Mouse (Mus musculus) adipose tissue, adult 10 weeks (tissue): Measurements from ENCODE around the gene Dnajc21. TPM values are rescaled to one million over a fixed set of nuclear protein-coding genes. Genes with fewer than 3 reads are reported as not detected.

Experiments
- polyA plus RNA-seq: library from polyadenylated mRNA; stranded (reverse); fragments of 350-450 nt; fragmentation: Illumina TruSeq; extraction: RNeasy Lipid Tissue Mini Kit (QIAGEN cat#74804); gene quantifications from one replicate; pipeline ENCODE4 v1.2.3, GENCODE M21; 2014; ENCODE audit warnings: low read depth, low replicate concordance

Dnajc21 gene
- polyA plus RNA-seq, result 26.7 TPM

GRCm38 (mm10) chr15:10470151-10470831 lies at the start of gene Dnajc21:
Gene Dnajc21 (minus strand): TSS chr15:10470516.

GRCm38 (mm10) chr15:10485484-10486364 lies 15.4 kb upstream of the Dnajc21 start, which contains the start of the genes Brix1 and Rad1:
Gene Brix1 (minus strand): TSS chr15:10485947.
Gene Rad1 (plus strand): TSS chr15:10486018.

Other genes starting within 250 kb of the Dnajc21 start
- not detected for gene Gm21973, start 145.1 kb downstream of the Dnajc21 start, polyA plus RNA-seq
- gene Agxt2, start 112.0 kb downstream of the Dnajc21 start, polyA plus RNA-seq, result 0.67 TPM
- 31.8 TPM for gene Brix1, start 15.4 kb upstream of the Dnajc21 start, polyA plus RNA-seq
- gene Rad1, start 15.5 kb upstream of the Dnajc21 start, polyA plus RNA-seq, result 9.3 TPM
- 3.7 TPM for gene Ttc23l, start 88.2 kb upstream of the Dnajc21 start, polyA plus RNA-seq
- 10.8 TPM for gene Rai14, start 244.1 kb upstream of the Dnajc21 start, polyA plus RNA-seq